Mouse (Mus musculus) myocyte (in vitro differentiated cells): ENCODE data around the gene Aspn. TPM values are rescaled to one million over a fixed set of nuclear protein-coding genes. Genes with fewer than 3 reads are reported as not detected.
"Not testable (repeated sequence)": the region's sequence is repeated elsewhere in the genome, so short reads cannot be mapped to it uniquely, and the experiment has no call there.

Source experiments
- H3K27me3 ChIP-seq: one replicate; pipeline ENCODE4 v1.6.1; 2011; ENCODE audit not compliant: control insufficient read depth, insufficient read depth, insufficient read length
- H3K36me3 ChIP-seq: one replicate; pipeline ENCODE4 v1.6.1; 2011; ENCODE audit not compliant: control insufficient read depth, insufficient read depth
- H3K4me2 ChIP-seq: one replicate; pipeline ENCODE4 v1.6.1; 2011; ENCODE audit warnings: low read depth, control low read depth
- H3K4me3 ChIP-seq: one replicate; pipeline ENCODE4 v1.5.1; 2011; ENCODE audit warnings: mild to moderate bottlenecking, control low read depth, moderate library complexity
- H3K79me2 ChIP-seq: one replicate; pipeline ENCODE4 v1.6.1; 2011; ENCODE audit not compliant: control insufficient read depth, insufficient read depth
- H3ac ChIP-seq: one replicate; pipeline ENCODE4 v1.6.1; 2011; ENCODE audit not compliant: control insufficient read depth, insufficient read length
- CEBPB ChIP-seq: IDR thresholded peaks from 2 replicates; pipeline ENCODE4 v1.6.1; 2011; ENCODE audit warnings: mild to moderate bottlenecking, moderate library complexity; ENCODE audit not compliant: poor library complexity, insufficient read depth, severe bottlenecking
- E2F4 ChIP-seq: IDR thresholded peaks from one replicate; pipeline ENCODE4 v1.6.1; 2011; ENCODE audit warnings: mild to moderate bottlenecking, control low read depth, moderate library complexity; ENCODE audit not compliant: insufficient read depth
- MAX ChIP-seq: IDR thresholded peaks from one replicate; pipeline ENCODE4 v1.6.1; 2011; ENCODE audit warnings: low read depth, mild to moderate bottlenecking, control low read depth
- MYOD1 ChIP-seq, 3 experiments: IDR thresholded peaks; one replicate each; pipeline ENCODE4 v1.6.1; 2011; ENCODE audit warnings: control low read depth in 2 of 3, low read depth in 2 of 3, mild to moderate bottlenecking in 2 of 3, moderate library complexity in 1 of 3; ENCODE audit not compliant: insufficient read length in 2 of 3, control insufficient read depth in 1 of 3
- MYOG ChIP-seq, 3 experiments: IDR thresholded peaks; one replicate each; pipeline ENCODE4 v1.6.1; 2011; ENCODE audit warnings: control low read depth in 2 of 3, low read depth in 2 of 3, mild to moderate bottlenecking in 2 of 3; ENCODE audit not compliant: insufficient read length in 2 of 3, control insufficient read depth in 1 of 3, insufficient read depth in 1 of 3
- POLR2A ChIP-seq: IDR thresholded peaks from one replicate; pipeline ENCODE4 v1.6.1; 2011; ENCODE audit warnings: low read depth, mild to moderate bottlenecking, control low read depth, moderate library complexity; ENCODE audit not compliant: insufficient read length
- POLR2AphosphoS2 ChIP-seq: IDR thresholded peaks from one replicate; pipeline ENCODE4 v1.6.1; 2011; ENCODE audit warnings: low read depth, control low read depth; ENCODE audit not compliant: insufficient read length
- REST ChIP-seq: IDR thresholded peaks from one replicate; pipeline ENCODE4 v1.6.1; 2011; ENCODE audit warnings: mild to moderate bottlenecking, control low read depth, moderate library complexity; ENCODE audit not compliant: insufficient read depth, insufficient read length
- SRF ChIP-seq: IDR thresholded peaks from one replicate; pipeline ENCODE4 v1.6.1; 2011; ENCODE audit warnings: low read depth; ENCODE audit not compliant: control insufficient read depth, insufficient read length
- TCF12 ChIP-seq: IDR thresholded peaks from one replicate; pipeline ENCODE4 v1.6.1; 2011; ENCODE audit warnings: mild to moderate bottlenecking, control low read depth; ENCODE audit not compliant: poor library complexity, insufficient read depth, severe bottlenecking
- TCF3 ChIP-seq: IDR thresholded peaks from one replicate; pipeline ENCODE4 v1.6.1; 2011; ENCODE audit warnings: low read depth, control low read depth; ENCODE audit not compliant: insufficient read length
- USF1 ChIP-seq: IDR thresholded peaks from one replicate; pipeline ENCODE4 v1.6.1; 2011; ENCODE audit warnings: low read depth, mild to moderate bottlenecking, control low read depth, moderate library complexity
- polyA plus RNA-seq: library from polyadenylated mRNA; unstranded; fragments of >200 nt; fragmentation: generic; extraction: Trizol; gene quantifications from one replicate; pipeline ENCODE4 v1.2.1, GENCODE M21; 2012; ENCODE audit warnings: missing spikeins

Aspn gene
- polyA plus RNA-seq, 1 experiment, result 0.37 TPM

DNA sequence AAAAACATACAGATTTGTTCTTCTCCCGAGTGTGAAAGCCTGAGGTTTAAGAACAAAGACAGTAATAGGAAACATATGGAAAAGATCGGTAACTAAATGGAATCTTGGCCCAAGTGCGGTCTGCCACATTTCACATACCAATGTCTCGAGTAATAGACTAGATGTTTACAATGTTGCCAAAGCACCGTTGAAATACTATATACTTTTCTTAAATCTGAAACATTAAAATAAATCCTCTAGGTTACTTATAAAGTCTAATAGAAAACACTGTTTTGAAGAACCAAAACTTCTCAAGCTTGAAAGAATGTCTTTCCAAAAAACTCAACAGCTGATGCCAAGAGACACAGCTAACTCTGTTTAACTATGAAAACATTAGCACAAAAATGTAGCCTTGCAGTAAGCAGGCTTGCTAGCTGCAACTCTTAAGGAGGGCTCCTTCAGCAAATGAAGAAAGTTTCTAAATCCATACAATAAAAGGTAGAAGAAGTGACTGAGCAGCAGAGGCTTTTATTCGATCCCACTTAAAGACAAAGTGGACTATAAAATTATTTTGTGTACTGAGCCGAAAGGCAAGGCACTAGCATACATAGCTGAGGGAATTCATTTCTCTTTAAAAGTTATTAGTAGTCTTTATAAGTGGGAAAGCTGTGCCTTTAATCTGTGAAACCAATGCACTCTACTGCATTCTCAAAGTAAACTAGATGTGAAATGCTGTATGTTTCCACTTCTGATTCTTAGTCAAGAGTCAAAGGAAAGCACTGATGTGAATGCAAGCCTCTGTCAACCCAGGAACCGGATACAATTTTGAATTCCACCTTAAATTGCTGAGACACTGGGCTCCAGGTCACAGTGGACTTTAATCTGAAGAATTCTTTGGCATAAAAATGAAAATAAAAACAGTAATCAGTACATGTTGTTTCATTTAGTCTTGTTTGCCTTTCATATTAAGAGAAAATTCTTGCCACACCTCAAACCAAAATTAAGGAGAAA is 37.6 kb downstream of the Aspn start, which contains the start of gene Omd:
TSS of gene Omd (plus strand) at position 922 of the 990 bp plus-strand sequence.
- Histone ChIP-seq H3K36me3 (no peaks in the 10 kb centered on the region), H3K79me2 (no peaks in the 10 kb centered on the region), H3ac (no peak within 1 kb of the TSS), H3K4me3 (no peak within 1 kb of the TSS), H3K27me3 (no peaks in the 10 kb centered on the region), H3K4me2 (peak within 1 kb of the TSS; percentile 69)
- TF ChIP-seq E2F4 (no peak), POLR2AphosphoS2 (no peak)

DNA sequence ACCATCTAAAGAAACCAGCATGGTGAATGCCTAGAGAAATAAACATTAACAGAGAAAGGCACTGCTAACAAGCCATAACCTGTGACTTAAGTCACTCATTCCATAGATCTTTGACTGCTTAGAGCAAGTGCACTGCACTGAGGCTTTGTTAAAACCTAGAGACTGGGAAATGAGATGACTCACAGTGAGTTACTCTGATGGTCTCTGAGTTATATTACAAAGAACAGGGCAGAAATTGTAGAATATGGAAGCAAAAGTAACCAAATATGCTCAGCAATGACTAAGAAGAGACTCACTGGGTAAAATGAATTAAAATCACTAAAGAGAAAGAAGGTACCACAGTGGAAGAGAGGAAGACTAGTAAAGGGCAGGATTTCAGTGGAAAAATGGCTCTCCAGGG is 39.6 kb downstream of the Aspn start:
- Histone ChIP-seq H3K4me3 (peak overlapping the region; percentile 2), H3K36me3 (no peaks in the 10 kb centered on the region), H3K79me2 (no peaks in the 10 kb centered on the region), H3K27me3 (no peaks in the 10 kb centered on the region), H3ac (no peak overlapping the region), H3K4me2 (peak overlapping the region; percentile 69)
- no peak for TF ChIP-seq USF1
- TF ChIP-seq MYOG (IDR thresholded peaks at IDR 0.05; ENCODE audit: control insufficient read depth in 1 of 3, insufficient read depth in 1 of 3, insufficient read length in 2 of 3, low read depth in 2 of 3), result no peak

DNA sequence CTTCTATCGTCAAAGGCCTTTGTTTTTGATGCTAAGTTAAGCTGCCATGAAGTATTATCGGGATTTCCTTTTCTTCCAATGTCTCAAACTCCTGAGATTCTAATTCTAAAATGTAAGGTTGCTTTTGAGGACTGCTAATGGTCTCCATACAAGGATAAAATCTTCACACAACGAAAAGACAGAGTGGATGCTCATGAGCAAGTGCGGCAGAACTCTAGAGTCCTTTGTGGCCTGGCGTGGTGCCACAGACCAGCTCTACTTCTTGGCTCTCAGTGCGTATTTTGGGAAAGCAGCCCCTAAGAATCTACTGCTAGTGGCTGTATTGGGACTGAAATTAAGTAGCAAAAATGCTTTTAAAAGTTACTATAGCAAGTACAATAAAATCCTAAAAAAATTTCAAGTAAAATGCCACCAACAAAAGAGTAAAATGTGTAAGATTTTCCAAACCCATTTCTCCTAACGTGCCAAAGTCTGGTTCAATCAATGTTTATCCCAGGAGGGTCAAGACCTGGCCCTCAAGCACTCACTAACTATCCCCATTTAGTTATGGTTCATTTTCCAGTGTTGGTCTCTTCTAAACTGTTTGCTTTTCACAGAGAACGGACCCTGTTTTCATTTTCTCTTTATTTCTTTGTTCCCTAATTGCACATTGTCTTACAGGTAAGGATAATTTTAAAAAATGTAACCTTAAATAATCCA is 40.2 kb downstream of the Aspn start:
- Histone ChIP-seq H3K36me3 (no peaks in the 10 kb centered on the region), H3K79me2 (no peaks in the 10 kb centered on the region), H3K4me2 (peak overlapping the region; percentile 69), H3K4me3 (peak overlapping the region; percentile 2), H3ac (no peak overlapping the region), H3K27me3 (no peaks in the 10 kb centered on the region)
- TF ChIP-seq TCF3 (no peak), TCF12 (no peak), MYOG (IDR thresholded peaks at IDR 0.05; ENCODE audit: control insufficient read depth in 1 of 3, insufficient read depth in 1 of 3, insufficient read length in 2 of 3, low read depth in 2 of 3) (no peak), E2F4 (no peak), SRF (no peak), CEBPB (no peak), POLR2A (no peak), POLR2AphosphoS2 (no peak), MYOD1 (IDR thresholded peaks at IDR 0.05; ENCODE audit: control insufficient read depth in 1 of 3, insufficient read length in 2 of 3, low read depth in 2 of 3) (no peak), MAX (no peak), USF1 (no peak), REST (no peak)

DNA sequence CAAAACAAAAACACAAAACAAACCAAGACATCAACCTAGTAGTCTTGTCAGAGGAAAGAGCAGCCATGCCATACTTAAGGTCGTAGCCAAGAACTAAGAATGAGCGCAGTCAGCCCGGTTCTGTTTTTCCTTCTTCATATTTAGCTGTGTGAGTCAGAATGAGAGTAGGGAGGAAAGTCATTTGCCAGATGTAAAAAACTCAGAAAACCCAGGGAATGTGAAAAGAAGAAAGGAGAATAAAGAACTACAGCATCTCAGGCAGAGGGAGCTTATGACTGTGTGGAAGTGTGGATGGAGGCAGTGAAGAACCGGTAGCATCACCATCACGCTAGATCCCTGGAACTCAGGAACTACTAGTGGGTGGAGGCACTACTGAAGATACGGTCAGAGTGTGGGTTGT is 41.8 kb downstream of the Aspn start:
- Histone ChIP-seq H3ac (no peak overlapping the region), H3K4me3 (no peak overlapping the region), H3K27me3 (no peaks in the 10 kb centered on the region), H3K79me2 (no peaks in the 10 kb centered on the region), H3K4me2 (peak overlapping the region; percentile 69), H3K36me3 (no peaks in the 10 kb centered on the region)
- TF ChIP-seq CEBPB, result no peak
- no peak for TF ChIP-seq SRF
- TF ChIP-seq E2F4, result no peak
- no peak for TF ChIP-seq MYOG (IDR thresholded peaks at IDR 0.05; ENCODE audit: control insufficient read depth in 1 of 3, insufficient read depth in 1 of 3, insufficient read length in 2 of 3, low read depth in 2 of 3)
- TF ChIP-seq REST, result no peak
- no peak for TF ChIP-seq MAX
- no peak for TF ChIP-seq POLR2AphosphoS2
- no peak for TF ChIP-seq POLR2A
- TF ChIP-seq MYOD1 (IDR thresholded peaks at IDR 0.05; ENCODE audit: control insufficient read depth in 1 of 3, insufficient read length in 2 of 3, low read depth in 2 of 3), result no peak
- no peak for TF ChIP-seq USF1
- no peak for TF ChIP-seq TCF12
- no peak for TF ChIP-seq TCF3

DNA sequence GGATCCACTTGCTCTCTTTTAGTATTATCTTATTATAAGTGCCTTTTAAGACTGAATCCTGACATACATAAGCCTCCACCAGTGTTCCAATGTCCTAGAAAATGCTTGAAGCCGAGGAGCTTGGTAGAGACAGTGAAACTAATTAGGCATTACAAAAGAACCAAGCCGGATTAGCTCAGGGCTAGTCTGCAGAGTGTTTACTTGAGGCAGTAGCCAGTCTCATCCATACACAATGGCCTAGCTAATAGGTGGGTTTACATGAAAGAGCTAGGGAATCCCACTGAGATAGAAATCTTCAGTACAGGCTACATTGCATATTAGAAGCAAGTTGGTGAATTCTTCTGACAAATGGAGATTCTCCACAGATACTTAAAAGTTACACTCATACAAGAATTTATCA is 58.3 kb downstream of the Aspn start:
- not testable (repeated sequence) for H3K27me3 ChIP-seq, H3K4me3 ChIP-seq, H3K79me2 ChIP-seq, H3K36me3 ChIP-seq, H3ac ChIP-seq, H3K4me2 ChIP-seq
